Mouse (Mus musculus): ENCODE measurements at regions not wholly inside any gene's neighbourhood (a gene's known extent, or its start where the extent isn't known, plus 50 kb on each side); places are given as distances from the start of the nearest gene placed in this dataset.

GRCm38 (mm10) chr13:107889588-107889984, 154.7 kb upstream of the Smim15 start:
- TF ChIP-seq CTCF (IDR thresholded peaks at IDR 0.05; ENCODE audit: borderline replicate concordance, insufficient read depth, low read depth, low read length) (no peak), POLR2A (IDR thresholded peaks at IDR 0.05; ENCODE audit: borderline replicate concordance, insufficient read depth, low read length) (no peak)

All from cerebellum, adult 2 months (tissue).